ENCODE assay signal across 18 mouse cellular contexts in genomic region chr1:41235335-41235734, GRCm38 (mm10).
"Had no signal": no experiment of that assay in that cellular context is flagged by ENCODE, and none has a peak within 500 bp of the region (broad histone marks: within the 10 kb centered on the region; RNA-seq: fewer than 3 reads in every experiment).

No protein-coding gene starts in this region.

- H3K36me3 ChIP-seq: limb, embryonic 13.5 days; liver, embryonic 13.5 days; neural tube, embryonic 13.5 days had no signal

- H3K9ac ChIP-seq: limb, embryonic 13.5 days; liver, embryonic 13.5 days; neural tube, embryonic 13.5 days had no signal

- H3K4me3 ChIP-seq: limb, embryonic 13.5 days; liver, embryonic 13.5 days; myocyte; neural tube, embryonic 13.5 days had no signal

- H3K4me1 ChIP-seq: limb, embryonic 13.5 days; liver, embryonic 13.5 days; neural tube, embryonic 13.5 days had no signal

- H3K9me3 ChIP-seq: limb, embryonic 13.5 days; neural tube, embryonic 13.5 days had no signal

- ATAC-seq: intestine, embryonic 16.5 days had no signal

- H3K27ac ChIP-seq: limb, embryonic 13.5 days; liver, embryonic 13.5 days; neural tube, embryonic 13.5 days; stomach, postnatal 0 days had no signal

- DNase-seq: kidney, adult 18-20 months; kidney, adult 9 months; kidney, postnatal 14 days; kidney, postnatal 4 days; left cerebral cortex, postnatal 4 days; liver, embryonic 13.5 days; lung, adult 2 months; lung, postnatal 14 days; lung, postnatal 4 days; retina, postnatal 1 day; thymus, adult 2 months; thymus, postnatal 14 days; thymus, postnatal 4 days had no signal

- H3K4me2 ChIP-seq: limb, embryonic 13.5 days; liver, embryonic 13.5 days; neural tube, embryonic 13.5 days had no signal

- H3K27me3 ChIP-seq: limb, embryonic 13.5 days; liver, embryonic 13.5 days; neural tube, embryonic 13.5 days had no signal
